Mouse (Mus musculus) liver, postnatal 0 days (tissue): Measurements from ENCODE around the gene Enpep. TPM values are rescaled to one million over a fixed set of nuclear protein-coding genes. Genes with fewer than 3 reads are reported as not detected.

Source experiments
- ATAC-seq: fragments of 200-750 bp; cut with Nextera tagmentation; 2 replicates; pipeline ENCODE4 v1.8.0; 2017; ENCODE audit warnings: mild to moderate bottlenecking, moderate library complexity
- DNase-seq: peaks from one replicate; pipeline ENCODE4 v3.0.0-alpha.2; 2016
- H3K27ac ChIP-seq: fragments of 300-500 bp; sonication (generic); 2 replicates; pipeline ENCODE4 v1.5.1; 2014; ENCODE audit warnings: antibody characterized with exemption, moderate library complexity, mild to moderate bottlenecking, low read depth
- H3K27me3 ChIP-seq: fragments of 300-500 bp; sonication (generic); 2 replicates; pipeline ENCODE4 v1.6.1; 2014; ENCODE audit warnings: low read length, control low read depth, mixed read lengths; ENCODE audit not compliant: insufficient read depth
- H3K36me3 ChIP-seq: fragments of 300-500 bp; sonication (generic); replicated peaks from 2 replicates; pipeline ENCODE4 v1.6.1; 2014; ENCODE audit warnings: mild to moderate bottlenecking, control low read depth, low read length, moderate library complexity, mixed read lengths; ENCODE audit not compliant: insufficient read depth
- H3K4me1 ChIP-seq: fragments of 300-500 bp; sonication (generic); 2 replicates; pipeline ENCODE4 v1.6.1; 2014; ENCODE audit warnings: antibody characterized with exemption, mild to moderate bottlenecking, control low read depth; ENCODE audit not compliant: insufficient read depth
- H3K4me2 ChIP-seq: fragments of 300-500 bp; sonication (generic); 2 replicates; pipeline ENCODE4 v1.6.1; 2014; ENCODE audit warnings: low read depth, mild to moderate bottlenecking, low read length, moderate library complexity, mixed read lengths
- H3K4me3 ChIP-seq: fragments of 300-500 bp; sonication (generic); 2 replicates; pipeline ENCODE4 v1.5.1; 2014; ENCODE audit warnings: low read depth, low read length
- H3K9ac ChIP-seq: fragments of 300-500 bp; sonication (generic); replicated peaks from 2 replicates; pipeline ENCODE4 v1.6.1; 2014; ENCODE audit warnings: mild to moderate bottlenecking, moderate library complexity
- H3K9me3 ChIP-seq: fragments of 300-500 bp; sonication (generic); 2 replicates; pipeline ENCODE4 v1.6.1; 2016; ENCODE audit warnings: mild to moderate bottlenecking, control low read depth, low read length, mixed read lengths
- CTCF ChIP-seq: sonication (generic); IDR thresholded peaks from 2 replicates; pipeline ENCODE4 v1.5.1; 2016; ENCODE audit warnings: antibody characterized with exemption, low read depth
- EP300 ChIP-seq: IDR thresholded peaks from 2 replicates; pipeline ENCODE4 v1.6.1; 2016; ENCODE audit warnings: antibody characterized with exemption, low read depth, mild to moderate bottlenecking
- WGBS: fragments of 180-500 bp; shearing (Covaris S2); extraction: QIAGEN DNeasy Blood & Tissue Kit; methylation state at CpG from one replicate; pipeline ENCODE4 v1.1.7; 2014; ENCODE audit not compliant: insufficient replicate concordance; 5-methylcytosine and 5-hydroxymethylcytosine counted together
- polyA plus RNA-seq: library from polyadenylated mRNA; unstranded; fragments of >200 nt; fragmentation: Nextera tagmentation; extraction: Ambion mirVana; gene quantifications from 2 replicates; pipeline ENCODE4 v1.2.1, GENCODE M21; 2015

Gene Enpep
- polyA plus RNA-seq, 1 experiment from 2014 or later, result 8.6 TPM

GRCm38 (mm10) chr3:129321585-129321984, 10.9 kb downstream of the Enpep start:
- no peaks in the 10 kb centered on the region for H3K27me3 ChIP-seq
- H3K9me3 ChIP-seq, result no peaks in the 10 kb centered on the region
- DNase-seq (no peak), ATAC-seq (no peak)
- H3K27ac ChIP-seq, result no peak overlapping the region
- H3K4me3 ChIP-seq, result no peak overlapping the region
- TF ChIP-seq CTCF (no peak), EP300 (no peak)
- no peak overlapping the region for H3K9ac ChIP-seq
- H3K36me3 ChIP-seq, result no peaks in the 10 kb centered on the region
- H3K4me1 ChIP-seq, result no peaks in the 10 kb centered on the region
- H3K4me2 ChIP-seq, result no peak overlapping the region
- 67% methylated on average over 6 of the region's 6 CpGs for WGBS

GRCm38 (mm10) chr3:129317032-129317729, 15.3 kb downstream of the Enpep start:
- no peak overlapping the region for H3K9ac ChIP-seq
- DNase-seq (no peak), ATAC-seq (no peak)
- no peaks in the 10 kb centered on the region for H3K4me1 ChIP-seq
- H3K27me3 ChIP-seq, result no peaks in the 10 kb centered on the region
- H3K36me3 ChIP-seq, result no peaks in the 10 kb centered on the region
- H3K9me3 ChIP-seq, result no peaks in the 10 kb centered on the region
- no peak for TF ChIP-seq CTCF
- TF ChIP-seq EP300, result no peak
- no peak overlapping the region for H3K4me2 ChIP-seq
- no peak overlapping the region for H3K27ac ChIP-seq
- no peak overlapping the region for H3K4me3 ChIP-seq
- 73% methylated on average over 17 of the region's 17 CpGs for WGBS

- Histone ChIP-seq H3K9ac (no peak overlapping the region), H3K9me3 (no peaks in the 10 kb centered on the region), H3K4me3 (no peak overlapping the region), H3K4me1 (no peaks in the 10 kb centered on the region), H3K36me3 (no peaks in the 10 kb centered on the region), H3K27ac (no peak overlapping the region), H3K27me3 (no peaks in the 10 kb centered on the region), H3K4me2 (no peak overlapping the region)
- WGBS, result 75% methylated on average over 7 of the region's 7 CpGs
- TF ChIP-seq EP300 (no peak), CTCF (no peak)
- DNase-seq, result no peak
- no peak for ATAC-seq
Measured at GRCm38 (mm10) chr3:129313671-129314415, 18.7 kb downstream of the Enpep start.

GRCm38 (mm10) chr3:129313221-129313620, 19.3 kb downstream of the Enpep start:
- no peaks in the 10 kb centered on the region for H3K36me3 ChIP-seq
- H3K9me3 ChIP-seq, result no peaks in the 10 kb centered on the region
- no peak overlapping the region for H3K4me3 ChIP-seq
- no peaks in the 10 kb centered on the region for H3K27me3 ChIP-seq
- no peak overlapping the region for H3K4me2 ChIP-seq
- no peak overlapping the region for H3K27ac ChIP-seq
- ATAC-seq (no peak), DNase-seq (no peak)
- H3K4me1 ChIP-seq, result no peaks in the 10 kb centered on the region
- TF ChIP-seq EP300 (no peak), CTCF (no peak)
- 74% methylated on average over 2 of the region's 2 CpGs for WGBS
- H3K9ac ChIP-seq, result no peak overlapping the region

GRCm38 (mm10) chr3:129312511-129312910, 20.0 kb downstream of the Enpep start:
- no peak for ATAC-seq
- Histone ChIP-seq H3K27me3 (no peaks in the 10 kb centered on the region), H3K4me2 (no peak overlapping the region), H3K4me3 (no peak overlapping the region), H3K9me3 (no peaks in the 10 kb centered on the region), H3K4me1 (no peaks in the 10 kb centered on the region), H3K9ac (no peak overlapping the region), H3K36me3 (no peaks in the 10 kb centered on the region), H3K27ac (no peak overlapping the region)
- WGBS, result 79% methylated on average over 8 of the region's 8 CpGs
- no peak for DNase-seq
- no peak for TF ChIP-seq CTCF
- no peak for TF ChIP-seq EP300

- no peaks in the 10 kb centered on the region for H3K36me3 ChIP-seq
- H3K9me3 ChIP-seq, result no peaks in the 10 kb centered on the region
- no peak for ATAC-seq
- DNase-seq, result no peak
- TF ChIP-seq CTCF (no peak), EP300 (no peak)
- H3K4me3 ChIP-seq, result no peak overlapping the region
- no peak overlapping the region for H3K9ac ChIP-seq
- no peaks in the 10 kb centered on the region for H3K4me1 ChIP-seq
- no peaks in the 10 kb centered on the region for H3K27me3 ChIP-seq
- no peak overlapping the region for H3K4me2 ChIP-seq
- H3K27ac ChIP-seq, result no peak overlapping the region
- WGBS, result 69% methylated on average over 8 of the region's 8 CpGs
Measured at GRCm38 (mm10) chr3:129311951-129312350, 20.6 kb downstream of the Enpep start.
